Mouse (Mus musculus) bone marrow macrophage, adult 2 months (primary cell): ENCODE measurements at regions not wholly inside any gene's neighbourhood (a gene's known extent, or its start where the extent isn't known, plus 50 kb on each side); places are given as distances from the start of the nearest gene placed in this dataset.

Experiments used
- CTCF ChIP-seq: IDR thresholded peaks from 2 replicates; pipeline ENCODE4 v1.5.1; 2012; ENCODE audit warnings: low read depth, mild to moderate bottlenecking, low read length, moderate library complexity
- POLR2A ChIP-seq: IDR thresholded peaks from 2 replicates; pipeline ENCODE4 v1.6.1; 2012; ENCODE audit warnings: mild to moderate bottlenecking, low read depth, low read length, borderline replicate concordance

- TF ChIP-seq CTCF: no peak
- TF ChIP-seq POLR2A: no peak
These were observed 417.1 kb downstream of the Col12a1 start for GRCm38 (mm10) chr9:79301580-79301979.
